Mouse (Mus musculus) embryonic facial prominence, embryonic 14.5 days (tissue): ENCODE results near the gene Hist2h2ac. TPM values are rescaled to one million over a fixed set of nuclear protein-coding genes. Genes with fewer than 3 reads are reported as not detected.
"Not testable (repeated sequence)": the region's sequence is repeated elsewhere in the genome, so short reads cannot be mapped to it uniquely, and the experiment has no call there.

Experiments used
- ATAC-seq: fragments of 200-750 bp; cut with Nextera tagmentation; 2 replicates; pipeline ENCODE4 v1.8.0; 2017; ENCODE audit warnings: low read depth, moderate number of reproducible peaks, moderate TSS enrichment
- DNase-seq: peaks from one replicate; pipeline ENCODE4 v3.0.0-alpha.2; 2015; ENCODE audit warnings: low spot score
- H3K27ac ChIP-seq: fragments of 300-500 bp; sonication (generic); replicated peaks from 2 replicates; pipeline ENCODE4 v1.5.1; 2014; ENCODE audit warnings: low read depth, mild to moderate bottlenecking, low read length, moderate library complexity
- H3K27me3 ChIP-seq: fragments of 300-500 bp; sonication (generic); replicated peaks from 2 replicates; pipeline ENCODE4 v1.6.1; 2014; ENCODE audit warnings: low read length; ENCODE audit not compliant: control insufficient read depth, insufficient read depth
- H3K36me3 ChIP-seq: fragments of 300-500 bp; sonication (generic); 2 replicates; pipeline ENCODE4 v1.6.1; 2014; ENCODE audit warnings: low read length, mixed read lengths; ENCODE audit not compliant: control insufficient read depth, insufficient read depth
- H3K4me1 ChIP-seq: fragments of 300-500 bp; sonication (generic); 2 replicates; pipeline ENCODE4 v1.6.1; 2014; ENCODE audit warnings: antibody characterized with exemption, low read length; ENCODE audit not compliant: control insufficient read depth, insufficient read depth
- H3K4me2 ChIP-seq: fragments of 300-500 bp; sonication (generic); 2 replicates; pipeline ENCODE4 v1.6.1; 2014; ENCODE audit warnings: low read depth, mild to moderate bottlenecking, low read length, moderate library complexity, mixed read lengths
- H3K4me3 ChIP-seq: fragments of 300-500 bp; sonication (generic); 2 replicates; pipeline ENCODE4 v1.5.1; 2014; ENCODE audit warnings: low read depth, mild to moderate bottlenecking, low read length
- H3K9ac ChIP-seq: fragments of 300-500 bp; sonication (generic); 2 replicates; pipeline ENCODE4 v1.6.1; 2014; ENCODE audit warnings: low read depth, mild to moderate bottlenecking, low read length, moderate library complexity, mixed read lengths
- H3K9me3 ChIP-seq: fragments of 300-500 bp; sonication (generic); 2 replicates; pipeline ENCODE4 v1.6.1; 2016; ENCODE audit warnings: low read length; ENCODE audit not compliant: control insufficient read depth
- WGBS: fragments of 180-500 bp; shearing (Covaris S2); extraction: QIAGEN DNeasy Blood & Tissue Kit; methylation state at CpG from one replicate; pipeline ENCODE4 v1.1.7; 2014; 5-methylcytosine and 5-hydroxymethylcytosine counted together
- polyA plus RNA-seq: library from polyadenylated mRNA; unstranded; fragments of >200 nt; fragmentation: Nextera tagmentation; extraction: Ambion mirVana; gene quantifications from 2 replicates; pipeline ENCODE4 v1.2.1, GENCODE M21; 2014

Gene Hist2h2ac
- polyA plus RNA-seq, 1 experiment from 2014 or later: 8.4 TPM

DNA sequence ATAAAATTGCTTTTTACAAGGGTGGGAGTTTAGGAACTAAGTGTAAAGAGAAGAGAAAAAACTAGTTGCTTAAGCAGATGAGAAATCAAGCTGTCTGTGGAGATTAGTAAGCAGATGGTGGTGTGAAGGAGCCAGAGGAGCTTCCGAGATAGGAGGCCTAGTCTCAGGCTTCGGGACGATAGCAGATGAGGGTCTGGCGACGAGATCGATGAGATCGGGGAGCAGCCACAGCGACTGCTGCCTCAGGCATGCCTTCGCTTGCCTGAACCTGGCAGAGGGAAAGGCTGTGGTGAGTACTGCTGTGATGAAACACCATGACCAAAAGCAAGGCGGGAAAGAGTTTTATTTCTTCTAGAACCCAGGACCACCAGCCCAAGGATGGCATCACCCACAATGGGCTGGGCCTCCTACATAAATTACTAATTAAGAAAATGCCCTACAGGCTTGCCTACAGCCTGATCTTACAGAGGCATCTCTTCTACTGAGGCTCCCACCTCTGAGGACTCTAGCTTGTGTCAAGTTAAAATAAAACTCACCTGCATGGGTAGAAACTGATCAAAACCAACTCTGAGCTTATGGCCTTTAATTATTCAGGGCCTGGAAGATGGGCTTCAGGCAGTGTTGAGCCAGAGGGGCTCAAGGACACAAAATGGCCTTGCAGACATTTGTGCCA lies 34.1 kb upstream of the Hist2h2ac start:
- 37% methylated on average over 10 of the region's 10 CpGs for WGBS
- peak; percentile 70; the same call in 1 of the 2 replicates for ATAC-seq
- peak; percentile 75 for DNase-seq
- Histone ChIP-seq H3K4me2 (no peak overlapping the region), H3K27ac (no peak overlapping the region), H3K9me3 (no peaks in the 10 kb centered on the region), H3K4me1 (0 out of 2 replicates have a peak, but pooled peaks cover 3% of the 10 kb centered on the region), H3K4me3 (no peak overlapping the region), H3K9ac (no peak overlapping the region), H3K36me3 (no peaks in the 10 kb centered on the region), H3K27me3 (no peaks in the 10 kb centered on the region)

DNA sequence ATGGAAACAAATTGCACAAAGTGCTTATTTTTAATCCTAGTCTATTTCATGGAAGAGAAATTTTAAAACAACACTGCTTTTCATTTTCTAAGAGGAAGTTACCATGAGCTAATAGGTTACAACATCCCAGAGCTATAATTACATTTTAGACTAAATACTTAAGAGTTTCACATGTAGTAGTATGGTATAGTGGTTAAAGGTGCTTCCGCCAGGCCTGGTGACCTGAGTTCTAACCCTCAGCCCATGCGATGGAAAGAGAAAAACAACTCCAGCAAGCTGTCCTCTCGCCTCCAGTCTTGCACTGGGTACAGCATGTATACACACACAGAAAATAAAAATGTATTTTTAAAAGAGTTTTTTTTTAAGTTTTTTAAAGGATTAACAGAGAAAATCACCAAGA lies 31.1 kb upstream of the Hist2h2ac start:
- H3K27ac ChIP-seq: no peak overlapping the region
- H3K27me3 ChIP-seq: no peaks in the 10 kb centered on the region
- 79% methylated on average over 3 of the region's 3 CpGs for WGBS
- ATAC-seq (no peak), DNase-seq (no peak)
- H3K9me3 ChIP-seq: no peaks in the 10 kb centered on the region
- H3K36me3 ChIP-seq: no peaks in the 10 kb centered on the region
- H3K4me2 ChIP-seq: no peak overlapping the region
- no peak overlapping the region for H3K4me3 ChIP-seq
- peaks cover 6% of the 10 kb centered on the region; the same call in 1 of the 2 replicates for H3K4me1 ChIP-seq
- no peak overlapping the region for H3K9ac ChIP-seq

DNA sequence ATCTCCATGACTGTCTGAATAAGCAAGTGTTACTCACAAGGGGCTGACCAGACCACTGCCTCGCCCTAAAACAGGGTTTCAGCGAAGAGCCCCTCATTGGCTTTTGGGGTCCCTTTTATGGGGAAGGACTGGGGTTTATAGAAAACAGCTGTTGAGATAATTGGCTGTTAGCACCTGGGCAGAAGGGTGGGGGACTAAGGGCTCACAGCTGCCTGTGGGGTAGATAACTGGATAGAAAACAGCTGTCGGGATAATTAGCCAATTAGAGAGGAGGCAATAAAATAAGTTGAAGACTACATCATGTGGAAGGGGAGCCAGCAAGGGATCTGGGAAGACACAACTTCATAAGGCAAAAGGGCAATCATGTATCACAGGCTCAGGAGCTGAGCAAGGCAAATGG lies 30.2 kb upstream of the Hist2h2ac start:
- ATAC-seq (no peak), DNase-seq (peak; percentile 32)
- 55% methylated on average over 3 of the region's 3 CpGs for WGBS
- H3K27me3 ChIP-seq: no peaks in the 10 kb centered on the region
- no peak overlapping the region for H3K27ac ChIP-seq
- peaks cover 6% of the 10 kb centered on the region; the same call in 1 of the 2 replicates for H3K4me1 ChIP-seq
- H3K9me3 ChIP-seq: no peaks in the 10 kb centered on the region
- H3K4me3 ChIP-seq: no peak overlapping the region
- H3K36me3 ChIP-seq: no peaks in the 10 kb centered on the region
- no peak overlapping the region for H3K9ac ChIP-seq
- no peak overlapping the region for H3K4me2 ChIP-seq

DNA sequence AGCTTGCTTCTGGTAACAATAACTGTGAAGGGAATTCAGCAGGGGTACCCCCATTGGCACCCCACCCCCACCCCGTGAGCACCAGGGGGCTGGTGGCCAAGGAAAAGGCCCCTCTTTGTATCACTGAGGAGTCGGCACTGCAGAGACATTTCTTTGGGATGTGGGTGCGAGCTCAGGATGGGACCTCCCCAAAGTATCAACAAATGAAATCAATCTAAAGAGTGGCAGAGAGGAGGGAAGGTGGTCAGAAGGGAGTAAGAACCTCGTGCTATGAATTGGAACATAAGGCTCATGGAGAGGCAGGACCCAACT lies 28.3 kb upstream of the Hist2h2ac start:
- Histone ChIP-seq H3K4me3 (no peak overlapping the region), H3K27ac (no peak overlapping the region), H3K36me3 (no peaks in the 10 kb centered on the region), H3K4me2 (peak overlapping the region; percentile 57; the same call in 1 of the 2 replicates), H3K27me3 (no peaks in the 10 kb centered on the region), H3K9me3 (no peaks in the 10 kb centered on the region), H3K4me1 (peaks cover 14% of the 10 kb centered on the region), H3K9ac (no peak overlapping the region)
- no peak for DNase-seq
- WGBS: 52% methylated on average over 4 of the region's 4 CpGs
- ATAC-seq: no peak

DNA sequence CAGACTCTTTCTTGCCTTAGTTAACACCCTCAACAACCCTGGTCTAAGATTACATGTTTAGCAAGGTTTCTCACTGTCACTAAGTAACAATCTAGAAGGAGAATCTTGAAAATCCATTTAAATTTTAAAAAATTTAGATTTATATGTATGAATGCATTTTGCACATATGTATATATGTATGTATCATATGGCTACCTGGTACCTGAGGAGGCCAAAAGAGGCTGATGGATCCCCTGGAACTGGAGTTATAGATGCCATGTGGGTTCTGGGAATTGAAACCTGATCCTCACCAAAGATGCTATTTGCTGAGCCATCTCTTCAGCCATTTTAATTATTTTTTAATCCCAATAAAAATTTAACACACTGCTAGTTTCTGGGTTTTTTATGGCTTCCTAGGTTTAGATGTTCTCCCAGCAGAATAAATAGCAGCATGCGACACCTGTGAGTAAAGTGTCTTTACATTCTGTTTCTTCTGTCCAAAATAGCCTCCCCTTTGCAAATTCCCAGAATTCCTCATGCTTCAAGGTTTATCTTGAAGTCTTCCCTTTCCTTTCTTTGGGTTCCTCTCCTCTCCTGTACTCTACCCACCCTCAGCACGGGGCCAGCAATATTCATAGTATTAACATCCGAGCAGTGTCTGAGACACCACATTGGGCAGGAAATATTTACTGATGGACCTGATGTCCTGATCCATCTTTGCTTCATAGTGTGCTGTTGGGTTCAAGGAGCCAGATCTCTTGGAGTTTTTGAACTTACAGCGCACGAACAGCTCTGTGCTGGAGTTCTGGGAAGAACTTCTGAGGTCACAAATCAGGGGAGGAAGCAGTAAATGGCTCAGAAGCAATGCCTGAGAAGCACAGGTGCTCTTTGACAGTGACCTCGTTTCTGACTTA lies 27.7 kb upstream of the Hist2h2ac start:
- Histone ChIP-seq H3K9me3 (no peaks in the 10 kb centered on the region), H3K4me3 (peak overlapping the region; percentile 40), H3K36me3 (no peaks in the 10 kb centered on the region), H3K9ac (peak overlapping the region; percentile 71), H3K4me2 (peak overlapping the region; percentile 57), H3K27me3 (no peaks in the 10 kb centered on the region), H3K4me1 (peaks cover 18% of the 10 kb centered on the region), H3K27ac (no peak overlapping the region)
- ATAC-seq: no peak
- WGBS: 47% methylated on average over 6 of the region's 6 CpGs
- DNase-seq: no peak

DNA sequence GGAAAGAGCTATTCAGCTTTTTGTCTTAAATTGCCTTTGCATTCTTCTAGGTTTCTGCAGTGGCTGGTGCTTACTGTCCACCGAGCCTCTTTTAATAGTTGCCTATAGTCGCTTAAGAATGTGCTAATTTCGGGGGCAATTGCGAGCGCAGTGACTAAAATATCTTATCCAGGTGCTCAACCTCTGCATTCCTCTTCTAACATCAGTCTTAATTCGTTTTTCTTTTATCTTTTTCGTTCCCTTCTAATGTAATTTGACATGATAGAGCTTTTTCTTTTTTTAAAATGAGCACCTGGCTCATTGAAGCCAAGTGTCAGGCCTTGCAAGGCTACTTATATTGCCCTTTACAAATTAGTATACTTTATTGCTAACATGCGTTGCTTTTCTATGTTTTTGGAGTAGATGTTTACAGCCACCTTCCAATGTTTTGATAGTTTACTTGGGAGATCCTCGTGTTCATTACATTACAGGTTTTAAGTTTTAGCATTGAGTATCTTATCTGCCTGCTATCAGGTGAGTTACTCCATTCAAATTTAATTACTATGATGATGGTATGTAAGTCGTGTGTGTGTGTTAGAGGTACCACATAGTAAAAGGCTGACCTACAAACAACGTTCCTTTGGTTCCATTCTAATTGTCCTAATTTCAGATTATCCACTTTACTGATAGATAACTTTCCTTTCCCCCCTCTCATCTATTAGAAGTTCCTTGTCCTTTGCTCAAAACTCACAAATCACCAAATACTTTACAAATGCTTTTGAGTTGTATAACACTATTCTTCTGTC lies 26.9 kb upstream of the Hist2h2ac start:
- Histone ChIP-seq H3K4me3 (peak overlapping the region; percentile 40), H3K27me3 (no peaks in the 10 kb centered on the region), H3K4me1 (peaks cover 18% of the 10 kb centered on the region), H3K27ac (peak overlapping the region; percentile 63), H3K36me3 (no peaks in the 10 kb centered on the region), H3K4me2 (peak overlapping the region; percentile 57), H3K9me3 (no peaks in the 10 kb centered on the region), H3K9ac (peak overlapping the region; percentile 71)
- ATAC-seq: no peak
- 2% methylated on average over 11 of the region's 11 CpGs for WGBS
- DNase-seq: no peak

DNA sequence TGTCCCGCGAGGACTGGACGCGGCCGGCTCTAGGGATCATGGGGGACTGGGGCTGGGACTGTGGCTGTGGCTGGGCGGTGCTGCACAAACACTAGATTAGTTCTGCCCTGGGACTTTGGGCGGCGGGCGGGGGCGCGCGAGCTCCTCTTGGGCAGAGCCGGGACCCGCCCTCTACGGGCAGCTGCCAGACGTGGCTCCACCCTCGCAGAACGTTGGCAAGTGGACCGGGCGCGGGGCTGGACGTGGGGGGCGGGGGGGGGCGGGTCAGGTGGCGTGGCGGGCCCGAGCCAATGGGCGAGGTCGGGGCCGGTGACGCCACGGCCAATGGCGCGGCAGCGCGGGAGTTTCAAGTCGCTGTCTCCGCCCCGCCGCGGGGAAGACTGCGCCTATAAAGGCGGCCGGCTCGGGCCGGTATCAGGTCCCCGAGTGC lies 25.8 kb upstream of the Hist2h2ac start, which contains the start of gene Hist2h3c1:
Hist2h3c1 (plus strand) TSS at position 259 of the 430 bp plus-strand sequence.
- not testable (repeated sequence) for H3K27me3 ChIP-seq, DNase-seq, H3K9me3 ChIP-seq, H3K36me3 ChIP-seq
- peak; percentile 91 for ATAC-seq
- H3K27ac ChIP-seq: peak within 1 kb of the TSS; percentile 74
- H3K4me1 ChIP-seq: peaks cover 18% of the 10 kb centered on the region
- no CpG with 5 or more reads among the region's 47 CpGs for WGBS
- H3K9ac ChIP-seq: peak within 1 kb of the TSS; percentile 71
- H3K4me3 ChIP-seq: peak within 1 kb of the TSS; percentile 40
- peak within 1 kb of the TSS; percentile 57 for H3K4me2 ChIP-seq

DNA sequence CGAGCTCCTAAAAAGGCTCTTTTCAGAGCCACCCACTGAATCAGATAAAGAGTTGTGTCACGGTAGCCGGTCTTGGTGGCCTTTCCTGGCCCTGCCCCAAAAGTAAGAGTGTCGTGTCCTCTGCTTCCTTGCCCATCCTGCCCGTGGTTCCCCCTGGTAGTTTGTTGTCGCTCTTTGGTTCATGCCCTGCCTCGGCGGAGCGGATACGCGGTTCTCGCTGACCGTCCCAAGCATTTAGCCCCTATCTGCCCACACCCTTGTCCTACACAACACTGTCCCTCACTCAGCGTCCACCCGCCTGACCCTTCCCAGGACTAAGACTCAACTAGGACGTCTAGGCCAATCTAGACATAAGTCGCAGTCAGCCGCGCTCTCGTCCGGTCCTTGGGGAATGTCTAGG lies 25.3 kb upstream of the Hist2h2ac start:
- WGBS: 1% methylated on average over 9 of the region's 21 CpGs
- H3K4me2 ChIP-seq, H3K9me3 ChIP-seq, DNase-seq, H3K27me3 ChIP-seq, H3K36me3 ChIP-seq, ATAC-seq: not testable (repeated sequence)
- Histone ChIP-seq H3K4me3 (peak overlapping the region; percentile 29), H3K27ac (peak overlapping the region; percentile 74), H3K9ac (peak overlapping the region; percentile 53), H3K4me1 (peaks cover 19% of the 10 kb centered on the region)
